ENCODE assay signal across 8 mouse cellular contexts in the genomic region with DNA sequence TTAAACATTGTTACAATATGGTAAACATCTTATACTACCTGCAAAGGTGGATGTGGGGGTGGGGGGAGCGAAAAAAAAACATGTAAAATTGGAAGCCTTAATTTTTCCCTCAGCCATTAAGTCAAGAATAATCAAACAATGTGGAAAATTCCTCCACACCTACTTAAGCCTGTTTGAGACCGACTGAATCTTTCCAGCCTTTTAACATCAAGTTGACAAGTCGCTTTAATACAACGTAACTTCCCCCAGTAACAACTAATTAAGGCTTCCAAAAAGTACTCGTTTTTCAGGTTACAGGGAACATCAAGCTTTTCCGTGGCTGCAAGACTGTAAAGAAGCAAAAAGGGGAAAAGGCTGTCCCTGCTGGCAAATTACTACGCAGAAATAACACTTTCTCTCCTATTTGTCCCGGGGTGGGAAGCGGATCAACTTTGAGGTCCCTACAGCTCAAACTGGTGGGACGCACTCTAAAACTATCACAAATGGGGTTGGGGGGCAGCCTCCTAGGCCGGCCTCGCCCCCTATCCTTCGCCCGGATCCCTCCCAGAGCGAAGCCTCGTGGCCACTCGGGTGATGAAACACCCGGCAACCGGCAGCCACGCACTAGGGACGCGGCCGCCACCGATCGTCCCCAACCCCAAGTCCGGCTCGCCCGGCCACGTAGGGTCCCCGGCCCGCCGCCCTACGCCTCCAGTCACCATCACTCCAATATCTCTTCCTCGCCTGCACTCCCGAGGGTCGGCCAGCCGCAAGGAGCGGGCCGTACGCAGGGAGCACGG. TPM values are rescaled to one million over a fixed set of nuclear protein-coding genes. Genes with fewer than 3 reads are reported as not detected.
A peak's percentile ranks its signal among the peaks of the same experiment; 100 is the strongest.
DNase-seq lines count a peak whose midpoint lies in the region; ATAC-seq and TF ChIP-seq lines count a peak whose summit lies in the region.

No protein-coding gene starts in this region.

- H3K27me3 ChIP-seq in hindbrain, embryonic 12.5 days: no peaks in the 10 kb centered on the region

- peak overlapping the region; percentile 90 for H3K27ac ChIP-seq in hindbrain, embryonic 12.5 days

- peaks cover 21% of the 10 kb centered on the region for H3K36me3 ChIP-seq in hindbrain, embryonic 12.5 days

- no peak for TF ChIP-seq POLR2A in lung, adult 2 months (IDR thresholded peaks at IDR 0.05; ENCODE audit: borderline replicate concordance, extremely low read depth, low read depth, low read length)

- H3K9me3 ChIP-seq in hindbrain, embryonic 12.5 days (replicated peaks): no peaks in the 10 kb centered on the region

- WGBS in lung, adult 2 months: under 1% methylated on average over 41 of the region's 41 CpGs
- WGBS in hindbrain, embryonic 12.5 days: under 1% methylated on average over 41 of the region's 41 CpGs

- H3K9ac ChIP-seq in hindbrain, embryonic 12.5 days: peak overlapping the region; percentile 77

- no peak for ATAC-seq in hindbrain, embryonic 12.5 days (ENCODE audit: low FRiP score)
- peak; percentile 49 for ATAC-seq in megakaryocyte, adult 5-6 weeks (ENCODE audit: poor library complexity, severe bottlenecking)

- H3K4me1 ChIP-seq in lung, adult 2 months (ENCODE audit: control insufficient read depth, insufficient read depth, low read length): no peaks in the 10 kb centered on the region; the same call in none of the 2 replicates
- peaks cover 10% of the 10 kb centered on the region for H3K4me1 ChIP-seq in hindbrain, embryonic 12.5 days

- peak overlapping the region; percentile 63 for H3K4me2 ChIP-seq in hindbrain, embryonic 12.5 days (replicated peaks)

- H3K4me3 ChIP-seq in lung, adult 2 months (replicated peaks; ENCODE audit: extremely low read depth, low read depth, low read length): peak overlapping the region; percentile 99
- H3K4me3 ChIP-seq in hindbrain, embryonic 12.5 days: peak overlapping the region; percentile 74

- no peak for TF ChIP-seq CTCF in lung, adult 2 months (IDR thresholded peaks at IDR 0.05; ENCODE audit: insufficient read depth, low read length)

- no peak for DNase-seq in lung, adult 2 months
- DNase-seq in lung, postnatal 4 days: no peak
- DNase-seq in c-Kit-positive CD71-positive TER-119-negative erythroid progenitor cells, embryonic 14.5 days (ENCODE audit: low read depth): peak; percentile 30
- no peak for DNase-seq in Muller cell, postnatal 12 days (ENCODE audit: inconsistent ontology term)
- DNase-seq in left cerebral cortex, adult 18-20 months (ENCODE audit: low spot score in 2 of 2): no peak
- no peak for DNase-seq in kidney, adult 18-20 months

RNA-seq across cellular contexts. Expression of a gene that starts 0.5 kb away (rescaled TPM):
- polyA plus RNA-seq in lung, adult 2 months (2012; rRNA removed): 95.5 and 107 TPM in 2 replicates
- polyA plus RNA-seq in hindbrain, embryonic 12.5 days (2016; fragmentation: Nextera tagmentation; extraction: Ambion mirVana): 50.6 and 54.4 TPM in 2 replicates
- total RNA-seq in megakaryocyte, adult 5-6 weeks (2015): 29.7 and 34.3 TPM in 2 replicates
- 24.4 and 37.1 TPM in 2 replicates for total RNA-seq in megakaryocyte, adult 5-6 weeks (2017)
- 10 to 100 TPM; 71.8 to 74.6 TPM for total RNA-seq in left cerebral cortex, adult 18-20 months (2021)

RNA-seq across cellular contexts. Expression of a gene that starts 15.8 kb away (rescaled TPM):
- 0.59 and 1.0 TPM in 2 replicates for polyA plus RNA-seq in lung, adult 2 months (2012; rRNA removed)
- 0.09 and 0.18 TPM in 2 replicates for polyA plus RNA-seq in hindbrain, embryonic 12.5 days (2016; fragmentation: Nextera tagmentation; extraction: Ambion mirVana)
- not detected in 2 replicates for total RNA-seq in megakaryocyte, adult 5-6 weeks (2015)
- total RNA-seq in megakaryocyte, adult 5-6 weeks (2017): 0.33 TPM in 1 of 2 replicates, not detected in the other
- under 1 TPM; 0.23 to 0.60 TPM for total RNA-seq in left cerebral cortex, adult 18-20 months (2021)

RNA-seq across cellular contexts. Expression of a gene that starts 39.0 kb away (rescaled TPM):
- polyA plus RNA-seq in lung, adult 2 months (2012; rRNA removed): 8.9 and 20.4 TPM in 2 replicates
- 35.2 and 35.8 TPM in 2 replicates for polyA plus RNA-seq in hindbrain, embryonic 12.5 days (2016; fragmentation: Nextera tagmentation; extraction: Ambion mirVana)
- 41.2 and 43.3 TPM in 2 replicates for total RNA-seq in megakaryocyte, adult 5-6 weeks (2015)
- total RNA-seq in megakaryocyte, adult 5-6 weeks (2017): 91.2 and 91.3 TPM in 2 replicates
- total RNA-seq in left cerebral cortex, adult 18-20 months (2021): 10 to 100 TPM; 49.1 to 50.3 TPM
